Mouse (Mus musculus): ENCODE measurements around the gene Vav3. TPM values are rescaled to one million over a fixed set of nuclear protein-coding genes. Genes with fewer than 3 reads are reported as not detected.

Gene Vav3
- polyA plus RNA-seq, 1 experiment, result 3.8 TPM

DNA sequence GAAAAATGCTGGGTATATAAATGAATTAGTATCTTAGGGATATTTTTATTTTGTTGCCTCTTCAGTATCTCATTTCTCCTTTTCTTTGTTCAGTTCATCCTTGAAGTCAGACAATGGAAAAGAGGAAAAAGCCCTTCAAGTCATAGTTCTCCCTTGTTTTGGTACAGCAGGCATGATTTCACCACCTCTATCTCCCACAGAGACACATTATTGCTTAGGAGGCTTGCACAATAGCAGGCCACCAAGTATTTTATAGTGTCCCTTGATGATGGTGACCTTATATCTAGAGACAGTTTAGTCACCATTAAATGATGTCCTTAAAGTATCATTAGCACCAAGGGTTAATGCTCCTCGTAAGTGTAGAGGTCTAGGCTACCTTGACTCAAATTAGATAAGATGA, 171.4 kb downstream of the Vav3 start:
- no peak overlapping the region for H3K4me3 ChIP-seq (ENCODE audit: insufficient read depth, low read length)
- no peak overlapping the region for H3K27ac ChIP-seq (ENCODE audit: insufficient read depth, low read length)
- no peaks in the 10 kb centered on the region for H3K4me1 ChIP-seq (ENCODE audit: control insufficient read depth, insufficient read depth, low read length)
- TF ChIP-seq CTCF (IDR thresholded peaks at IDR 0.05; ENCODE audit: extremely low read depth, insufficient read depth, low read length) (no peak), POLR2A (IDR thresholded peaks at IDR 0.05; ENCODE audit: extremely low read depth, insufficient read depth, low read length) (no peak)

- Histone ChIP-seq H3K27ac (ENCODE audit: insufficient read depth, low read length) (no peak overlapping the region), H3K4me1 (ENCODE audit: control insufficient read depth, insufficient read depth, low read length) (no peaks in the 10 kb centered on the region), H3K4me3 (ENCODE audit: insufficient read depth, low read length) (no peak overlapping the region)
- TF ChIP-seq CTCF (IDR thresholded peaks at IDR 0.05; ENCODE audit: extremely low read depth, insufficient read depth, low read length) (no peak), POLR2A (IDR thresholded peaks at IDR 0.05; ENCODE audit: extremely low read depth, insufficient read depth, low read length) (no peak)
These were observed 175.0 kb downstream of the Vav3 start for GRCm38 (mm10) chr3:109515479-109515878.

DNA sequence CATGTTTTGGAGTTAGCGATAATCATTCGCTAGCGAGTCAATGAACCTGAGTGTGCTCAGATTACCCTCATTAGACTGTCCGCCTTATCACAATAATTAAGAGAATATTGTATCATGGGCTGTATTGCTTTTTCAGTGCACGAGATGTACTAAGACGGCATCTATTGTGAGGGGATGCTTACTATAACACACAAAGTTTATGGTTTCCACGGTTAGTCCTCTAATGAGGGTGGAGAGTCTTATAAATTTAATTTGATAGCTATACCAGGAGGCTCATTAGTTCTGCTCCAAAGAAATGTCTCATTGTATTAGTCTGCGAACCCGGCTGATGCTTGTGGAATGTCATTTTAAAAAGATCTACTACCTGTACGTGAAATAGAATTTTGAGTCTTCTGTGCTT, 175.9 kb downstream of the Vav3 start:
- no peak overlapping the region for H3K4me3 ChIP-seq (ENCODE audit: insufficient read depth, low read length)
- TF ChIP-seq CTCF (IDR thresholded peaks at IDR 0.05; ENCODE audit: extremely low read depth, insufficient read depth, low read length) (no peak), POLR2A (IDR thresholded peaks at IDR 0.05; ENCODE audit: extremely low read depth, insufficient read depth, low read length) (no peak)
- H3K4me1 ChIP-seq (ENCODE audit: control insufficient read depth, insufficient read depth, low read length), result no peaks in the 10 kb centered on the region
- H3K27ac ChIP-seq (ENCODE audit: insufficient read depth, low read length), result no peak overlapping the region

DNA sequence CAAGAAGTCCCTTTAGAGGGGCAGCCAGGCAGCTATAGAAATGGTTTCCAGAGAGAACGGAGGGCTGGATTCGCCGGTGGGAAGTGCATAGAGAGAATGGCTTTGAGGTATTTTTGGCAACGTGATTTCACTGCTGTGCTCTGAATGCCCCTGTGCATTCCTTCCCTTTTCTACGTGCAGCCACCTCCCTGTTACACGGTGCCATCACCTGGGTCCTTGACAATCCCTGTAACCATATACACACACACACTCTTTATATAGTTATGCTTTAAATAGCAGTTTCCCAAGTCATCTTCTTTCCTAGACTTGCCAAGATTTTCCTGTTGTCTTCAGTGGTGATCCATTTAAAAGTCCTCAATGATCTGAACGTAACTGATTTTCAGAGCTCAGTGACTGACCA, 181.7 kb downstream of the Vav3 start:
- no peaks in the 10 kb centered on the region for H3K4me1 ChIP-seq (ENCODE audit: control insufficient read depth, insufficient read depth, low read length)
- TF ChIP-seq POLR2A (IDR thresholded peaks at IDR 0.05; ENCODE audit: extremely low read depth, insufficient read depth, low read length) (no peak), CTCF (IDR thresholded peaks at IDR 0.05; ENCODE audit: extremely low read depth, insufficient read depth, low read length) (no peak)
- no peak overlapping the region for H3K4me3 ChIP-seq (ENCODE audit: insufficient read depth, low read length)
- H3K27ac ChIP-seq (ENCODE audit: insufficient read depth, low read length), result no peak overlapping the region

DNA sequence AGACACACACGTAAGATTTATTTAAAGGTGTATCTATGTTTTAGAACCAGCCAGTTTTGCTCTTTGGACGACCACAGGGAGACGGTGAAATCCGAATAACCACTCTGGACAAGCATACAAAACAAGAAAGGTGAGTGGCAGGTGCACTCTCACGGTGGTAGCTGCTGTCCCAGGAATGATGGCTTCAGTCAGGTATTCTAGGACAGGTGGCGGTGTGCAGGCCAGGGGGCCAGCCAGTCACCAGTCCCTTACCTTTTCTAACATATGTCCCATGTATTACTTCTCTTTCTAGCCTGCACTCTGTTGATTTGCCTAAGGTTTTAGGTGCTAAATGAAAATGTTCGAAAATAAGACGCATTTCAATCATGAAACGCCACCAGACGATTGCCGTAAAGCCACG, 185.4 kb downstream of the Vav3 start:
- no peak overlapping the region for H3K27ac ChIP-seq (ENCODE audit: insufficient read depth, low read length)

DNA sequence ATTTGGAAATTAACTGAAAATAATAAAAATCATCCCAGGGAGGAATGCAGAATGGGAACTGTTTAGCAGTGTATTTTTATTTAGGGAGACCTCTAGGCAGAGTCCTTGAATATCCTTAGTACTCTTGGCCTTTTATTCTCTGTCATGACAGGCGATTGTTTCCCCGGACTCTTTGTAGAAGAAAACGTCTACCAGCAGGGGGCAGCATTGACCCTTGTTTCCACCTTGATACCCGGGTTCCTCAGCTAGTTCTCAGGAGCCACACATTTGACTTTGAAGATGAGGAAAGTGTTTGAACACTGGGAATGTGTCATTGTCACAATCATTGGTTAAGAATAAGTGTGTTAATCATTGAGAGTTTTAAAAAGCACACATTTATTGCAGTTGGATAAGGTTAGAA, 185.8 kb downstream of the Vav3 start:
- Histone ChIP-seq H3K27ac (ENCODE audit: insufficient read depth, low read length) (no peak overlapping the region), H3K4me1 (ENCODE audit: control insufficient read depth, insufficient read depth, low read length) (no peaks in the 10 kb centered on the region), H3K4me3 (ENCODE audit: insufficient read depth, low read length) (no peak overlapping the region)
- TF ChIP-seq POLR2A (IDR thresholded peaks at IDR 0.05; ENCODE audit: extremely low read depth, insufficient read depth, low read length) (no peak), CTCF (IDR thresholded peaks at IDR 0.05; ENCODE audit: extremely low read depth, insufficient read depth, low read length) (peak; percentile 71)

More for the DNA sequence above, 185.4 kb downstream of the Vav3 start:
- H3K4me3 ChIP-seq (ENCODE audit: insufficient read depth, low read length), result no peak overlapping the region
- TF ChIP-seq CTCF (IDR thresholded peaks at IDR 0.05; ENCODE audit: extremely low read depth, insufficient read depth, low read length) (no peak), POLR2A (IDR thresholded peaks at IDR 0.05; ENCODE audit: extremely low read depth, insufficient read depth, low read length) (no peak)
- H3K4me1 ChIP-seq (ENCODE audit: control insufficient read depth, insufficient read depth, low read length), result no peaks in the 10 kb centered on the region

DNA sequence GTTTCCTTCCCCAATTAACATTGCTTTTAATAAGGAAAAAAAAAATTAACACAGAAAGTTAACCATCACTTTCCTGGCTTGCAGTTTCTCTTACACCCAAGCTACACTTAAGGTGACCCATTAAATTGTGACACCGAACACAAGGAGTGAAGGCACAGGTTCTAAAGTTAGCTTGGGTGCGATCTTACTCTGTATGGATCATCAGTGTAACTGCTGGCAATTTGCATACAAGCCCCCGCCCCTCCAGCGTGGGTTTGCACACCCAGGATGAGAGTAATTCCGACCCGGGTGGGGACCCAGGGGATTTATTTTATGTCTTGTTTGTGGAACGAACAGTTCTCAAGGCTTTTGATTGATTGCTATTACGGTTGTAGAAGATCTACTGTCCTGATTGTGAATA, 186.2 kb downstream of the Vav3 start:
- Histone ChIP-seq H3K27ac (ENCODE audit: insufficient read depth, low read length) (no peak overlapping the region), H3K4me1 (ENCODE audit: control insufficient read depth, insufficient read depth, low read length) (no peaks in the 10 kb centered on the region), H3K4me3 (ENCODE audit: insufficient read depth, low read length) (no peak overlapping the region)
- TF ChIP-seq POLR2A (IDR thresholded peaks at IDR 0.05; ENCODE audit: extremely low read depth, insufficient read depth, low read length) (no peak), CTCF (IDR thresholded peaks at IDR 0.05; ENCODE audit: extremely low read depth, insufficient read depth, low read length) (no peak)

DNA sequence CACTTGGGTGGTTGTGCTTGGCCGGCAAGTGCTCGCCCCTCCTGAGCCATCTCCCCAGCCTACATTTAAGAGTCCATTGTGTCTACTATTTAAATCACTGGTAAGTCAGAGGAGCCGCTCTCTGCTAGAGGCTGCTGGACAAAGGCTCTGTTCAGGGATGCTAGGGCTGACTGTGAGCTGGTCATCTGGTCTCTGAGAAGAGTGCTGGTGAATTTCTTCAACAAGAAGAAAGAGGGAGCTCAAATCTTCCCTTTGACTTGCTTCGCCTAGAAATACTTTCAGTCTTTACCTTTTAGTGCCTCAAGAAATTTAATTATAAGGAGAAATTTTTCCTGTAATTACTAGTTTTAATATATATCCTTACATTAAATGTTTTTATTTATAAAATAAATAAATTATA, 188.2 kb downstream of the Vav3 start:
- TF ChIP-seq POLR2A (IDR thresholded peaks at IDR 0.05; ENCODE audit: extremely low read depth, insufficient read depth, low read length), result no peak
- TF ChIP-seq CTCF (IDR thresholded peaks at IDR 0.05; ENCODE audit: extremely low read depth, insufficient read depth, low read length), result 0 out of 2 replicates have a peak, but pooled peaks have one; percentile 9
- Histone ChIP-seq H3K27ac (ENCODE audit: insufficient read depth, low read length) (no peak overlapping the region), H3K4me3 (ENCODE audit: insufficient read depth, low read length) (no peak overlapping the region), H3K4me1 (ENCODE audit: control insufficient read depth, insufficient read depth, low read length) (no peaks in the 10 kb centered on the region; the same call in 1 of the 2 replicates)

GRCm38 (mm10) chr3:109537686-109538085, 197.2 kb downstream of the Vav3 start:
- TF ChIP-seq CTCF (IDR thresholded peaks at IDR 0.05; ENCODE audit: extremely low read depth, insufficient read depth, low read length) (no peak), POLR2A (IDR thresholded peaks at IDR 0.05; ENCODE audit: extremely low read depth, insufficient read depth, low read length) (no peak)
- no peak overlapping the region for H3K4me3 ChIP-seq (ENCODE audit: insufficient read depth, low read length)
- no peaks in the 10 kb centered on the region for H3K4me1 ChIP-seq (ENCODE audit: control insufficient read depth, insufficient read depth, low read length)
- H3K27ac ChIP-seq (ENCODE audit: insufficient read depth, low read length), result no peak overlapping the region

DNA sequence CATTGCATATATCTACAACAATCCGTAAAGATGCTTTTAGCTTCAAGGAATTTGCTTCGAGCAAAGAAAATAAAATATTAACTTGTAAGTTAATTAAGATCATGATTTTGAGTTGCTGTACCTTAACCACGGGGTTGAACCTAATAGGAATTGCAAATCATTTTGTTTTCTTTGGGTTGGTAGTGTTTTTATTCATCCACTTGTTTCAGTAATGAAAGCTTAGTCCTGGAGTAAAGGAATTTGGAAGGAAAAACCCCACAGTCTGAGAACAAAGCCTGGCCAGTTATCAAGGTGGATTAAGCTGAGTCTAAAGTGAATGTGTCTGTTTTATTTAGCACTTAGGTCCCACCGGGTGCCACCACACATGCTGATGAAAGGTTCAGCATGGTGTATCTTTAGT, 199.6 kb downstream of the Vav3 start:
- H3K27ac ChIP-seq (ENCODE audit: insufficient read depth, low read length), result no peak overlapping the region
- TF ChIP-seq POLR2A (IDR thresholded peaks at IDR 0.05; ENCODE audit: extremely low read depth, insufficient read depth, low read length) (no peak), CTCF (IDR thresholded peaks at IDR 0.05; ENCODE audit: extremely low read depth, insufficient read depth, low read length) (no peak)
- no peak overlapping the region for H3K4me3 ChIP-seq (ENCODE audit: insufficient read depth, low read length)
- H3K4me1 ChIP-seq (ENCODE audit: control insufficient read depth, insufficient read depth, low read length), result no peaks in the 10 kb centered on the region

Data from cortical plate, adult 2 months (tissue).